Mouse (Mus musculus) E14TG2a.4 (cell line): ENCODE measurements around the gene Pcgf6.

ENCODE experiments used
- CTCF ChIP-seq: conservative IDR thresholded peaks from 2 replicates; pipeline ENCODE4 v1.5.1; 2014; ENCODE audit warnings: low read length
- NANOG ChIP-seq: IDR thresholded peaks from 2 replicates; pipeline ENCODE4 v1.6.1; 2014; ENCODE audit warnings: borderline replicate concordance, low read length, mixed read lengths
- POU5F1 ChIP-seq: IDR thresholded peaks from 2 replicates; pipeline ENCODE4 v1.6.1; 2014; ENCODE audit warnings: low read length, borderline replicate concordance

GRCm38 (mm10) chr19:46984726-46985622 lies 65.7 kb downstream of the Pcgf6 start:
- TF ChIP-seq CTCF (no peak), POU5F1 (no peak), NANOG (no peak)
